In the genomic region with DNA sequence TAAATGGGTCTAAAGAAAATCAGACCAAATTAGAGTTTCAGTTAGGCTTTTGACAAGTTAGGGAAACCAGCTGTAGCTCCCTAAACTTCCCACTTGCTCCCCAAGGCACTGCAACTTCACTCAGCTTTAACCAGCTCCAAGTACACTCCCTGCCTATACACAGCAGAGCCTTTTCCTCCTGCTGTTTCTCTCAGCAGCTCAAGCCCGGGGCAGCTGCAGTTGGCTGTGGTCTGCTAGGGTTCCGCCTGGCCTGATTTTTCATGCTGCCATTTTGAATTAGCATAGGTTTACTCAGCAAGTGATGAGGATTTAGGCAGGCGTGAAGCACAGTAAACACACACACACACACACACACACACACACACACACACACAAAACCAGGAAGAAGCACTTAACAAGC, we compare ENCODE assay signal across 7 mouse cellular contexts. TPM values are rescaled to one million over a fixed set of nuclear protein-coding genes. Genes with fewer than 3 reads are reported as not detected.
DNase-seq lines count a peak whose midpoint lies in the region; ATAC-seq lines count a peak whose summit lies in the region.

No protein-coding gene starts in this region.

- peak; percentile 6 for DNase-seq in urinary bladder, postnatal 14 days (ENCODE audit: low spot score)
- DNase-seq in urinary bladder, postnatal 4 days (ENCODE audit: low spot score in 2 of 2): no peak
- peak; percentile 40 for DNase-seq in forebrain, embryonic 10.5 days (ENCODE audit: extremely low spot score, low spot score)
- DNase-seq in limb, embryonic 11.5 days (ENCODE audit: low spot score): peak; percentile 40
- DNase-seq in spleen, adult 12 weeks (ENCODE audit: low spot score): no peak
- DNase-seq in spleen, postnatal 10 days (ENCODE audit: low spot score in 2 of 2): no peak

- peak overlapping the region; percentile 92 for H3K27ac ChIP-seq in forebrain, embryonic 10.5 days
- no peak overlapping the region for H3K27ac ChIP-seq in limb, embryonic 11.5 days (replicated peaks; ENCODE audit: low read depth, low read length)
- no peak overlapping the region for H3K27ac ChIP-seq in stomach, embryonic 14.5 days (ENCODE audit: low read length)

- H3K36me3 ChIP-seq in forebrain, embryonic 10.5 days (replicated peaks): no peaks in the 10 kb centered on the region
- no peaks in the 10 kb centered on the region for H3K36me3 ChIP-seq in limb, embryonic 11.5 days (ENCODE audit: control insufficient read depth, insufficient read depth, low read length)
- no peaks in the 10 kb centered on the region for H3K36me3 ChIP-seq in stomach, embryonic 14.5 days (ENCODE audit: control insufficient read depth, insufficient read depth, low read length)

- no peak overlapping the region for H3K9ac ChIP-seq in limb, embryonic 11.5 days (ENCODE audit: low read length)
- no peak overlapping the region for H3K9ac ChIP-seq in stomach, embryonic 14.5 days (replicated peaks; ENCODE audit: low read depth, low read length)

- ATAC-seq in limb, embryonic 11.5 days (ENCODE audit: insufficient number of reproducible peaks, low FRiP score, low TSS enrichment, low read depth): no peak
- ATAC-seq in stomach, embryonic 14.5 days (ENCODE audit: insufficient number of reproducible peaks, insufficient read depth, low FRiP score, low read depth): no peak

- WGBS in forebrain, embryonic 10.5 days: 19% methylated on average over 3 of the region's 3 CpGs
- 35% methylated on average over 3 of the region's 3 CpGs for WGBS in limb, embryonic 11.5 days
- WGBS in stomach, embryonic 14.5 days: 16% methylated on average over 3 of the region's 3 CpGs

- H3K9me3 ChIP-seq in forebrain, embryonic 10.5 days: no peaks in the 10 kb centered on the region
- H3K9me3 ChIP-seq in limb, embryonic 11.5 days (ENCODE audit: control insufficient read depth, low read length): no peaks in the 10 kb centered on the region
- H3K9me3 ChIP-seq in stomach, embryonic 14.5 days (ENCODE audit: control insufficient read depth, low read depth, low read length): no peaks in the 10 kb centered on the region

- peak overlapping the region; percentile 79; the same call in 1 of the 2 replicates for H3K4me2 ChIP-seq in limb, embryonic 11.5 days (ENCODE audit: low read depth, severe bottlenecking)
- peak overlapping the region; percentile 89; the same call in 1 of the 2 replicates for H3K4me2 ChIP-seq in stomach, embryonic 14.5 days (replicated peaks; ENCODE audit: low read depth, low read length)

- H3K27me3 ChIP-seq in forebrain, embryonic 10.5 days (ENCODE audit: poor library complexity, severe bottlenecking): peaks cover 31% of the 10 kb centered on the region; the same call in 1 of the 2 replicates
- no peaks in the 10 kb centered on the region for H3K27me3 ChIP-seq in limb, embryonic 11.5 days (ENCODE audit: control insufficient read depth, insufficient read depth, low read length)
- no peaks in the 10 kb centered on the region for H3K27me3 ChIP-seq in stomach, embryonic 14.5 days (ENCODE audit: control insufficient read depth, insufficient read depth, low read length)

- peak overlapping the region; percentile 70 for H3K4me3 ChIP-seq in forebrain, embryonic 10.5 days
- H3K4me3 ChIP-seq in limb, embryonic 11.5 days (ENCODE audit: low read depth, low read length): no peak overlapping the region
- peak overlapping the region; percentile 41; the same call in 1 of the 2 replicates for H3K4me3 ChIP-seq in stomach, embryonic 14.5 days (ENCODE audit: low read depth, low read length)

- H3K4me1 ChIP-seq in forebrain, embryonic 10.5 days: peaks cover 61% of the 10 kb centered on the region
- 0 out of 2 replicates have a peak, but pooled peaks cover 5% of the 10 kb centered on the region for H3K4me1 ChIP-seq in limb, embryonic 11.5 days (ENCODE audit: control insufficient read depth, insufficient read depth, low read length)
- H3K4me1 ChIP-seq in stomach, embryonic 14.5 days (ENCODE audit: control insufficient read depth, insufficient read depth, low read length): peaks cover 15% of the 10 kb centered on the region

RNA-seq across cellular contexts. Expression of a gene that starts 1.3 kb away (rescaled TPM):
- polyA plus RNA-seq in forebrain, embryonic 10.5 days (2016; fragmentation: Nextera tagmentation; extraction: Ambion mirVana): 58.7 and 62.1 TPM in 2 replicates
- 8.5 and 9.1 TPM in 2 replicates for polyA plus RNA-seq in limb, embryonic 11.5 days (2014; fragmentation: Nextera tagmentation; extraction: Ambion mirVana)
- 12.3 and 14.0 TPM in 2 replicates for polyA plus RNA-seq in stomach, embryonic 14.5 days (2014; fragmentation: Nextera tagmentation; extraction: Ambion mirVana)

RNA-seq across cellular contexts. Expression of a gene that starts 29.9 kb away (rescaled TPM):
- polyA plus RNA-seq in forebrain, embryonic 10.5 days (2016; fragmentation: Nextera tagmentation; extraction: Ambion mirVana): 20.9 and 21.6 TPM in 2 replicates
- polyA plus RNA-seq in limb, embryonic 11.5 days (2014; fragmentation: Nextera tagmentation; extraction: Ambion mirVana): 26.5 and 28.8 TPM in 2 replicates
- polyA plus RNA-seq in stomach, embryonic 14.5 days (2014; fragmentation: Nextera tagmentation; extraction: Ambion mirVana): 9.8 and 10.2 TPM in 2 replicates

RNA-seq across cellular contexts. Expression of a gene that starts 32.1 kb away (rescaled TPM):
- polyA plus RNA-seq in forebrain, embryonic 10.5 days (2016; fragmentation: Nextera tagmentation; extraction: Ambion mirVana): 11.3 and 12.3 TPM in 2 replicates
- polyA plus RNA-seq in limb, embryonic 11.5 days (2014; fragmentation: Nextera tagmentation; extraction: Ambion mirVana): 19.2 and 20.4 TPM in 2 replicates
- polyA plus RNA-seq in stomach, embryonic 14.5 days (2014; fragmentation: Nextera tagmentation; extraction: Ambion mirVana): 33.1 and 36.7 TPM in 2 replicates

Comparison
In these comparisons a context has a peak if more than half of its experiments do, and no peak if none do; other contexts are left out.
1. DNase-seq: peak in urinary bladder, postnatal 14 days (single experiment), forebrain, embryonic 10.5 days (single experiment) and limb, embryonic 11.5 days (single experiment); none in urinary bladder, postnatal 4 days (0 of 2), spleen, adult 12 weeks (single experiment) and spleen, postnatal 10 days (0 of 2).